ENCODE assay signal across 18 mouse cellular contexts in genomic region chr10:126708730-126709129, GRCm38 (mm10).
DNase-seq lines count a peak whose midpoint lies in the region; ATAC-seq and TF ChIP-seq lines count a peak whose summit lies in the region.
"Had no signal": no experiment of that assay in that cellular context is flagged by ENCODE, and none has a peak within 500 bp of the region (broad histone marks: within the 10 kb centered on the region; RNA-seq: fewer than 3 reads in every experiment).

No protein-coding gene starts in this region.

- no peak overlapping the region for H3K9ac ChIP-seq in midbrain, postnatal 0 days (replicated peaks; ENCODE audit: low read length, poor library complexity, severe bottlenecking)
- H3K9ac ChIP-seq: lung, embryonic 15.5 days; neural tube, embryonic 15.5 days had no signal

- TF ChIP-seq CTCF in left cerebral cortex, adult 2 months (IDR thresholded peaks at IDR 0.05) = no peak
- TF ChIP-seq CTCF in midbrain, postnatal 0 days (IDR thresholded peaks at IDR 0.05) = no peak

- no peak overlapping the region for H3K27ac ChIP-seq in left cerebral cortex, adult 2 months
- H3K27ac ChIP-seq in midbrain, postnatal 0 days (ENCODE audit: low read depth, low read length) = peak overlapping the region; percentile 32; the same call in 1 of the 2 replicates
- no peak overlapping the region for H3K27ac ChIP-seq in embryonic facial prominence, embryonic 10.5 days (replicated peaks)
- H3K27ac ChIP-seq: hindbrain, embryonic 10.5 days; lung, embryonic 15.5 days; neural tube, embryonic 15.5 days had no signal

- H3K27me3 ChIP-seq in midbrain, postnatal 0 days (ENCODE audit: insufficient read depth, low read length) = no peaks in the 10 kb centered on the region
- no peaks in the 10 kb centered on the region for H3K27me3 ChIP-seq in embryonic facial prominence, embryonic 10.5 days (replicated peaks; ENCODE audit: low read depth, poor library complexity, severe bottlenecking)
- H3K27me3 ChIP-seq: lung, embryonic 15.5 days; neural tube, embryonic 15.5 days had no signal

- H3K4me2 ChIP-seq in midbrain, postnatal 0 days (ENCODE audit: low read depth, low read length, poor library complexity, severe bottlenecking) = no peak overlapping the region
- H3K4me2 ChIP-seq: liver, embryonic 11.5 days; lung, embryonic 15.5 days; neural tube, embryonic 15.5 days had no signal

- DNase-seq in frontal cortex, postnatal 10 days (ENCODE audit: low spot score in 2 of 2) = no peak
- DNase-seq in left cerebral cortex, postnatal 14 days (ENCODE audit: low spot score in 2 of 2) = peak; percentile 60 to 64
- DNase-seq in left cerebral cortex, adult 2 months (ENCODE audit: extremely low spot score in 1 of 2, low spot score in 2 of 2) = no peak
- DNase-seq in brain, embryonic 18.5 days (ENCODE audit: low read depth, low spot score) = peak; percentile 30
- peak; percentile 69 for DNase-seq in midbrain, postnatal 0 days (ENCODE audit: low spot score)
- DNase-seq in embryonic facial prominence, embryonic 10.5 days (ENCODE audit: low spot score) = no peak
- DNase-seq in embryo, embryonic 11 days = no peak
- DNase-seq: B cell, adult 2 months; cerebellum, adult 2 months; heart, adult 11 months; kidney, adult 18-20 months; kidney, postnatal 36 days had no signal

- ATAC-seq in frontal cortex, adult (ENCODE audit: low TSS enrichment) = peak; percentile 52; the same call in 1 of the 2 replicates
- ATAC-seq in midbrain, postnatal 0 days (ENCODE audit: low FRiP score) = no peak
- ATAC-seq: Patski had no signal

- no peaks in the 10 kb centered on the region for H3K9me3 ChIP-seq in midbrain, postnatal 0 days (ENCODE audit: low read length)
- no peaks in the 10 kb centered on the region for H3K9me3 ChIP-seq in embryonic facial prominence, embryonic 10.5 days
- H3K9me3 ChIP-seq: hindbrain, embryonic 10.5 days; lung, embryonic 15.5 days; neural tube, embryonic 15.5 days had no signal

- 32% methylated on average over 4 of the region's 4 CpGs for WGBS in midbrain, postnatal 0 days
- 86% methylated on average over 4 of the region's 4 CpGs for WGBS in embryonic facial prominence, embryonic 10.5 days

- H3K4me1 ChIP-seq in midbrain, postnatal 0 days (ENCODE audit: insufficient read depth, low read length) = no peaks in the 10 kb centered on the region
- peaks cover 13% of the 10 kb centered on the region for H3K4me1 ChIP-seq in embryonic facial prominence, embryonic 10.5 days
- H3K4me1 ChIP-seq: lung, embryonic 15.5 days had no signal

- no peaks in the 10 kb centered on the region for H3K36me3 ChIP-seq in midbrain, postnatal 0 days (ENCODE audit: insufficient read depth, low read length)
- no peaks in the 10 kb centered on the region for H3K36me3 ChIP-seq in embryonic facial prominence, embryonic 10.5 days (replicated peaks)
- H3K36me3 ChIP-seq: hindbrain, embryonic 10.5 days; lung, embryonic 15.5 days; neural tube, embryonic 15.5 days had no signal

- intact Hi-C loops in left cerebral cortex, postnatal 14 days (cut with DNase I) = no loop called here
- intact Hi-C loops in left cerebral cortex, adult 2 months (cut with DNase I) = no loop called here

- H3K4me3 ChIP-seq in left cerebral cortex, adult 2 months = no peak overlapping the region
- no peak overlapping the region for H3K4me3 ChIP-seq in midbrain, postnatal 0 days (ENCODE audit: low read depth, low read length)
- no peak overlapping the region for H3K4me3 ChIP-seq in embryonic facial prominence, embryonic 10.5 days
- H3K4me3 ChIP-seq: hindbrain, embryonic 10.5 days; lung, embryonic 15.5 days; neural tube, embryonic 15.5 days had no signal

Comparison
In these comparisons a context has a peak if more than half of its experiments do, and no peak if none do; other contexts are left out.
1. DNase-seq: peak in left cerebral cortex, postnatal 14 days (2 of 2), brain, embryonic 18.5 days (single experiment) and midbrain, postnatal 0 days (single experiment); none in frontal cortex, postnatal 10 days (0 of 2), left cerebral cortex, adult 2 months (0 of 2), embryonic facial prominence, embryonic 10.5 days (single experiment) and embryo, embryonic 11 days (single experiment).